Mouse (Mus musculus) testis, adult 2 months (tissue): ENCODE measurements around the gene Rfx5. TPM values are rescaled to one million over a fixed set of nuclear protein-coding genes. Genes with fewer than 3 reads are reported as not detected.
"Not testable (repeated sequence)": the region's sequence is repeated elsewhere in the genome, so short reads cannot be mapped to it uniquely, and the experiment has no call there.

Source experiments
- H3K27ac ChIP-seq: fragments of 200-500 bp; 2 replicates; pipeline ENCODE4 v1.5.1; 2012; ENCODE audit warnings: low read depth, low read length; ENCODE audit not compliant: control insufficient read depth, insufficient read depth
- H3K27me3 ChIP-seq: fragments of 200-500 bp; 2 replicates; pipeline ENCODE4 v1.6.1; 2012; ENCODE audit warnings: mild to moderate bottlenecking, low read length, moderate library complexity; ENCODE audit not compliant: control insufficient read depth, insufficient read depth
- H3K36me3 ChIP-seq: fragments of 200-500 bp; 2 replicates; pipeline ENCODE4 v1.6.1; 2012; ENCODE audit warnings: mild to moderate bottlenecking, low read length; ENCODE audit not compliant: control insufficient read depth, insufficient read depth
- H3K4me1 ChIP-seq: fragments of 200-500 bp; 2 replicates; pipeline ENCODE4 v1.6.1; 2012; ENCODE audit warnings: low read length; ENCODE audit not compliant: control insufficient read depth, insufficient read depth
- H3K4me3 ChIP-seq: fragments of 200-500 bp; 2 replicates; pipeline ENCODE4 v1.5.1; 2012; ENCODE audit warnings: low read depth, mild to moderate bottlenecking, low read length, moderate library complexity, mixed read lengths; ENCODE audit not compliant: control insufficient read depth
- CTCF ChIP-seq: fragments of 200-500 bp; IDR thresholded peaks from 2 replicates; pipeline ENCODE4 v1.5.1; 2012; ENCODE audit warnings: low read depth, mild to moderate bottlenecking, inconsistent platforms, low read length, moderate library complexity; ENCODE audit not compliant: control insufficient read depth, insufficient read depth, insufficient replicate concordance
- POLR2A ChIP-seq: fragments of 200-500 bp; IDR thresholded peaks from 2 replicates; pipeline ENCODE4 v1.6.1; 2012; ENCODE audit warnings: low read depth, mild to moderate bottlenecking, inconsistent platforms, low read length, moderate library complexity; ENCODE audit not compliant: control insufficient read depth
- polyA plus RNA-seq: library from polyadenylated mRNA; depleted of rRNA; stranded (reverse); fragments of >200 nt; gene quantifications from 2 replicates; pipeline ENCODE4 v1.2.3, GENCODE M21; 2012

Gene Rfx5
- polyA plus RNA-seq, 1 experiment: 13.6 TPM

- not testable (repeated sequence) for H3K36me3 ChIP-seq, H3K4me1 ChIP-seq
- peak; percentile 37; the same call in 1 of the 2 replicates for TF ChIP-seq CTCF
Measured at GRCm38 (mm10) chr3:94943706-94944105, 10.2 kb upstream of the Rfx5 start.

GRCm38 (mm10) chr3:94948066-94948614 lies 5.7 kb upstream of the Rfx5 start:
- no peak for TF ChIP-seq CTCF
- no peak for TF ChIP-seq POLR2A
- Histone ChIP-seq H3K4me1 (peaks cover 5% of the 10 kb centered on the region), H3K27me3 (no peaks in the 10 kb centered on the region)

More at GRCm38 (mm10) chr3:94943706-94944105, 10.2 kb upstream of the Rfx5 start:
- not testable (repeated sequence) for H3K27me3 ChIP-seq, H3K4me3 ChIP-seq, H3K27ac ChIP-seq

GRCm38 (mm10) chr3:94949645-94950044 lies 4.2 kb upstream of the Rfx5 start:
- Histone ChIP-seq H3K36me3 (no peaks in the 10 kb centered on the region), H3K4me1 (peaks cover 5% of the 10 kb centered on the region), H3K4me3 (no peak overlapping the region), H3K27ac (no peak overlapping the region), H3K27me3 (no peaks in the 10 kb centered on the region)
- TF ChIP-seq CTCF (no peak), POLR2A (no peak)

More at GRCm38 (mm10) chr3:94948066-94948614, 5.7 kb upstream of the Rfx5 start:
- Histone ChIP-seq H3K27ac (no peak overlapping the region), H3K36me3 (no peaks in the 10 kb centered on the region), H3K4me3 (no peak overlapping the region)

- no peaks in the 10 kb centered on the region for H3K27me3 ChIP-seq
- peak overlapping the region; percentile 29; the same call in 1 of the 2 replicates for H3K27ac ChIP-seq
- no peak for TF ChIP-seq POLR2A
- no peak for TF ChIP-seq CTCF
- H3K4me1 ChIP-seq: peaks cover 10% of the 10 kb centered on the region
- peak overlapping the region; percentile 68; the same call in 1 of the 2 replicates for H3K4me3 ChIP-seq
- H3K36me3 ChIP-seq: no peaks in the 10 kb centered on the region; the same call in 1 of the 2 replicates
Measured at GRCm38 (mm10) chr3:94952806-94953205, 1.1 kb upstream of the Rfx5 start.

- no peak for TF ChIP-seq POLR2A
- TF ChIP-seq CTCF: no peak
Measured at GRCm38 (mm10) chr3:94953384-94953763, 501 bp upstream of the Rfx5 start.

GRCm38 (mm10) chr3:94958295-94958694 lies 4.4 kb downstream of the Rfx5 start:
- Histone ChIP-seq H3K27me3 (no peaks in the 10 kb centered on the region), H3K4me1 (peaks cover 4% of the 10 kb centered on the region), H3K36me3 (peaks cover 2% of the 10 kb centered on the region), H3K27ac (no peak overlapping the region), H3K4me3 (no peak overlapping the region)
- TF ChIP-seq CTCF (no peak), POLR2A (no peak)

More at GRCm38 (mm10) chr3:94953384-94953763, 501 bp upstream of the Rfx5 start:
- H3K4me1 ChIP-seq: peaks cover 10% of the 10 kb centered on the region
- peak overlapping the region; percentile 95 for H3K27ac ChIP-seq
- no peaks in the 10 kb centered on the region; the same call in none of the 2 replicates for H3K36me3 ChIP-seq
- no peaks in the 10 kb centered on the region for H3K27me3 ChIP-seq
- H3K4me3 ChIP-seq: peak overlapping the region; percentile 97

- Histone ChIP-seq H3K27ac (no peak overlapping the region), H3K36me3 (peaks cover 2% of the 10 kb centered on the region), H3K4me3 (no peak overlapping the region), H3K27me3 (no peaks in the 10 kb centered on the region), H3K4me1 (peaks cover 3% of the 10 kb centered on the region)
- TF ChIP-seq POLR2A: no peak; the same call in 1 of the 2 replicates
- no peak for TF ChIP-seq CTCF
Measured at GRCm38 (mm10) chr3:94959871-94960270, 6.0 kb downstream of the Rfx5 start.
